Mouse (Mus musculus): ENCODE data around the gene Znhit1.

GRCm38 (mm10) chr5:137029643-137030415 is 42.0 kb upstream of the Znhit1 start:
- no peak for TF ChIP-seq CTCF (conservative IDR thresholded peaks at IDR 0.05; ENCODE audit: low read length)
- TF ChIP-seq POU5F1 (IDR thresholded peaks at IDR 0.05; ENCODE audit: borderline replicate concordance, low read length): no peak

Data from E14TG2a.4 (cell line).